Mouse (Mus musculus) lung, postnatal 25 days (tissue): ENCODE data around the gene Gm28043.
"Not testable (repeated sequence)": the region's sequence is repeated elsewhere in the genome, so short reads cannot be mapped to it uniquely, and the experiment has no call there.

Source experiments
- DNase-seq: peaks from one replicate; pipeline ENCODE4 v3.0.0; 2022; ENCODE audit warnings: low spot score

Gene Gm28043

DNA sequence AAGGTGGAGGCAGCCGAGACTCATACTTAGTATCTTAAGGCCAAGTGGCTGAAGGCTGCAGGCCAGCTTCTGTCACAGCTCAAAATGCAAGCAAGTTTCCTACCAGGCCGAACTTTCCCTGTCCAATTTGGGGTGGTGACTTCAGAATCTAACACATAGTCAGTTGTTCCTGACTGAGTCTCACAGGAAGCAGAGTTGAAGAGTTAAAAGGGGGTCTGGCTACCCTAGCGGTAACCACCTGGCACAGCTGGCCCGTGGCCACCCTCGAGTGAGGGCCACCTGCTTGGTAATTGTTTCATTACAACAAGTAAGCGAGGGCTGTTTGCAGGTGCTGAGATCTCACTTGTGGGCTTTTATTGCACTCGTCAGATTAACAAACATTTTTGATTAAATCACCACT is 97.9 kb downstream of the Gm28043 start:
- DNase-seq: no peak

DNA sequence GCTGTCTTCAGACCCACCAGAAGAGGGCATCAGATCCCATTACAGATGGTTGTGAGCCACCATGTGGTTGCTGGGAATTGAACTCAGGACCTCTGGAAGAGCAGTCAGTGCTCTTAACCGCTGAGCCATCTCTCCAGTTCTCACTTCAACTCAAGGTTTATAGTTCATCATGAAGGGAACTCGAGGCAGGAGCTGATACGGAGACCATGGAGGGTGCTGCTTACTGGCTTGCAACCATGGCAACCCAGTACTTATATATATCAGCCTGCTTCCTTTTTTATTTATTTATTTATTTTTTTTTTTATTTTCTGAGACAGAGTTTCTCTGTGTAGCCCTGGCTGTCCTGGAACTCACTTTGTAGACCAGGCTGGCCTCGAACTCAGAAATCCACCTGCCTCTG is 99.1 kb downstream of the Gm28043 start:
- DNase-seq: not testable (repeated sequence)

DNA sequence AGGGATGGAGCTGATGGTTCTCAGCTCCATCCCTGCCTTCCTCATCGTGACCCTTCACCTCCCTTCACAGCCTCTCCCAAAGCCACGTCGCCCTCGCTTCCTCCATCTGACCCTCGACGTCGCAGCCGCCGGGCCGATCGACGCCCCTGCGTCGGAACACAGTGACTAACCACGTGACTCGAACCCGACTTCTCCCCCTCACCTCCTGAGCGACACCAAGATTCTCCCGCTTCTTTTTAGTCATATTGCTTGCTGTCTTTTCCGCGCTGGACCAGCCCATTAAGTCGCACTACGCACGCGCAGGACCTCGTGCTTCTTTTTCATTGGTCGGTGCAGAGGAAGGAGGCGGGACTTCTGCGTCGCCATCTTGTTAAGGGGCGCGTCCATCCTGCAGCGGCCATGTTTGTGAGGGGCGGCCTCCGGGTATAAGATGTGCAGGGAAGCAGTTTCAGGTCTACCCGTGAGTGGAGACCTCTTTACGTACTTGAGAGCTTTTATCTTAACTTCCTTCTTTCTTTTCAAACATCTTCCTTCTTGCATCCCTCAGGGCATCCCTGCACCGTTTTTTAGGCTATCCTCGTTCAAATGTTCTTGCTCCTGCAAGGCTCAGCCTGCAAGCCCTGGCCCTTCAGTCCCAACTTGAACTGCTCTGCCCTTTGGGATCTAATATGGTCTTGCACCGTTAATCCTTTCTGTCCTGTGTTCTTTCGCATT is 102.2 kb downstream of the Gm28043 start, which contains the start of gene Ccdc167:
Ccdc167 (minus strand) TSS at position 313 of the 714 bp plus-strand sequence.
- DNase-seq: peak; percentile 96

DNA sequence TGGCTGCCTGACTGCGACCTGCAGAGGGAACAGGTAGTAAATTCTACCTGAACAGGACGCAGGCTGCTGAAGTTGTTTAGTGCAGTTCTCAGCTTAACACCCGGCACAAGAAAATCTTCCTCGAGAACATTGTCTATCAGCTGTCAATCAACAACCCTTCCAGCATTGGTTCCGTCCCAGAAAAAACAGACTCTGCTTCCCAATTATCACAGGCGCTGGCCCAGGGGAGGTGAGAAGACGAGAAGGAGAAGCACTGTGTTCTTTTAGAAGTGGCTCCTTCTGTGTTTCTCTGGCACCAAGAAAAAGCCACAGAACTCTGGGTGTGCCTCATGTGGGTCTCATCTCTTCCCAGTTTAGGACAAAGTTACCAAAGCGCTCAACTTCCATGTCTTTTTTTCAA is 104.0 kb downstream of the Gm28043 start:
- DNase-seq: no peak

DNA sequence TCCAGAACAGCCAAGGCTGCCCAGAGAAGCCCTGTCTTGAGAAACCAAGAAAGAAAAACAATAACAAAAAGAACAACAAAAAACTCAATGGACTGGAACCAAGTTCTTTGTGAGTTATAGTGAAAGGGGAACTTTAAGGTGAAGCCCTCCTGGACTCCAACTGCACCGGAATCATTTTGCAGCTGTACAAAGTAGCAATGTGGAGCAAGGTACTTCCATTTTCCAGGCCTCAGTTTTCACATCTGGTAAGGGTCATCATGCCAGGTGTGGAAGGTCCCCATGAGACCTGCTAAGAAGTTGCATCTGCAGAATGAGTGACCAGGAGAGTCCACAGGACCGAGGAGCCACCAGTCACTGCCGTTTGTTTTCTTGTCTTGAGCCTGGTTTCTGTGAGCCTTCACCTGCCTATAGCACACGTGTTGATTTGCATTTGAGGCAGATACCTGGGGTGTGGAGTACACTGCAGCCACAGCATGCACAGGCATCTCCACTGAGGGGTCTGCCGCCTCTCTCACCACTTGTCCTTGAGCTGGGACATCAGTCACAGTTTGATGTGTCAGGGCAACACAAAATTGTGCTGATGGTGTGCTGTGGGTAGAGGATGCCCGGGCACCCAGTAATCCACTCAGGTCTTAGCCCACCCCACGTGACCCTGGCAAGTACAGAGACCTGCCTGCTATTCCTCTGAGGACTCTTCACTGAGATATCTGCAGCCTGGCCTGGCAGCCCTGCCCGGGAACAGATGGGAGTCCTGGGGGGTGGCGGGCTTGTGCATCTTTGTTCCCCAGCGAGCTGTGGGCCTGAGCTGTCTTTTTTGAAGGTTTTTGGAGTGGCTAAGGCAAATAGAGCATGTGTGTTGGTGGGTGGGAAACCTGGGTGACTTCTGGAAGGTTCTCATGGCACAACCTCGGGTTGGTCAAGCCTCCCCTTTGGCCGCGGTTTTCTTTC is 105.2 kb downstream of the Gm28043 start:
- DNase-seq: no peak

DNA sequence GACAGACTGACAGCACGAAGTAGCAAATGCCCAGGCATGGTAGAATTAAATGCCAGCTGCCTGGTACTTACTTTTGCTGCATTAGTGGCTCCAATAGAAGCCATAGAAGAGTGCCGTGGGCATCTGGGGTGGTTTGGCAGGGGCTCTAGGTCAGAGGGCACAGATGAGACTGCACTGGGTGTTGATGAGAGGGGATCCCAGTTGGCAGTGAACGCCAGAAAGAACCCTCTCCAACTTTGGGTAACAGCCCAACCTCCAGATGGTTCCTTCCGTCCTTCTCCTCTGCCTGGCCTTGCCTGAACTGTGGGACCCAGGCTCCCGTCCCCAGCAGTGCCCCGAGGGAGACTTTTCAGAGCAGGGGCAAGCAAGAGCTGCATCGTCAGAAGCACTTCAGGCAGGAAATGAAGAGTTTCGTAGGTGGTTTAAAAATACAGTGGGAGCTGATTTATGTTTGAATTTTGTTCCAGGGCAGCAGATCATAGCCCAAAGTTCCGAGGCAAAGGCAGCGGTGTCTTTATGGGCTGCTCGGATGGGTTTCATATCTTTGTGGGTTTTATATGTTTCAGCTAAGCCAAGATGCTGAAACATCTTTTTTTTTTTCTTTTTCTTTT is 106.2 kb downstream of the Gm28043 start:
- DNase-seq: no peak

DNA sequence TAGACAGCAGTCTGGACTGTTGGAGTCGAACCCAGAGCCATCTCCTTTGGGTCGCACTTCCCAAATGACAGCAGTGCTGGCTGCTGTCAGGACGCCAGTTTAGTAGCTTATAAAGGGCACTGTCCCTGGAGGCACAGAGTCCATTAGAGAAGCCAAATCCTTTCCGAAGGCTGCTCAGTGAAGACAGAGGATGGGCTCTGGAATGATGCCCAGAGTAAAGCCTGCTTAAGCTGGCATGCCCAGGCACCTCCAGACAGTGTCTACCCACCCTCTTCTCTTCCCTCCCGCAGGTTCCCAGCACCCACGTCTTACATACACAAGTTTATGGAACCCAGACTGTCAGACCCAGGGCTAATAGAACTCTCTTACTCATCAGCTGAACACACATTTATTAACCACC is 109.9 kb downstream of the Gm28043 start:
- no peak for DNase-seq

DNA sequence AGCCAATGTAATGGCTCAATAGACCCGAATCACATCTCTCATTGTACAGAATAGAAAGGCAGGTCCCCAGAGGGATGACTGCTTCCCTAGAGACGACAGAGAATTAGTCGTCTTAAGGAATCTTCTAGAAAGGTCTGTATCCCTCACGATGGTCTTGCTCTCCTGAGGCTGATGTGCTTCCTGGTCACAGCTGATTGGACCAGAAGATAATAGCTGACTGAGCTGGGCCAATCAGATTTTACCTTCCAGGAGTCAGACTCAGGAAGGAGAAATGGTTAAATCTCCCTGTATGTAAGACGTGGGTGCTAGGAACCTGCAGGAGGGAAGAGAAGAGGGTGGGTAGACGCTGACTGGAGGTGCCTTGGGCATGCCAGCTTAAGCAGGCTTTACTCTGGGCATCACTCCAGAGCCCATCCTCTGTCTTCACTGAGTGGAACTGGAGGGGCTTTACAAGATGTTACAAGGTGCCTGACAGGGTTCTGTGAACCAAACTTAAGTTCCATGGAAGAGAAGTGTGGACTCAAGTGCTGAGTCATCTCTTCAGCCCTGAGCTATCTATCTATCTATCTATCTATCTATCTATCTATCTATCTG is 110.4 kb downstream of the Gm28043 start:
- DNase-seq: no peak

DNA sequence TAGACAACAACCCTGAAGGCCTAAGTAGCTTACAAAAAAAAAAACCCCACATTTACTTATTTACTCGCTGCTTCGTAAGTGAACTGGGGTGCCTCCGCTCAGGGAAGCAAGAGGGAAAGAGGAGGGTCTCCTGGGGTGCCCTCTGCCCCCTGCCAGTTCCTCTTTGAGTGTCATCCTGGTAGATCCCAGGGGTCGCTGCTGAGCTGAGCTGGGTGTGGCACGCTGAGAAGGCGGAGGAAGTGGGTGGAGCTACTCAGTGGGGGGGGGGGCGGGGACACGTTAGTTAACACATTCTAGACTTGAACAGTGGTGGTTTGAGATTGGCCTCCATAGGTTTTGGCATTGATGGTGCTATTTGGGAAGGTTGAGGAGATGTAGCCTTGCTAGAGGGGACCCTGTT is 113.4 kb downstream of the Gm28043 start:
- no peak for DNase-seq

DNA sequence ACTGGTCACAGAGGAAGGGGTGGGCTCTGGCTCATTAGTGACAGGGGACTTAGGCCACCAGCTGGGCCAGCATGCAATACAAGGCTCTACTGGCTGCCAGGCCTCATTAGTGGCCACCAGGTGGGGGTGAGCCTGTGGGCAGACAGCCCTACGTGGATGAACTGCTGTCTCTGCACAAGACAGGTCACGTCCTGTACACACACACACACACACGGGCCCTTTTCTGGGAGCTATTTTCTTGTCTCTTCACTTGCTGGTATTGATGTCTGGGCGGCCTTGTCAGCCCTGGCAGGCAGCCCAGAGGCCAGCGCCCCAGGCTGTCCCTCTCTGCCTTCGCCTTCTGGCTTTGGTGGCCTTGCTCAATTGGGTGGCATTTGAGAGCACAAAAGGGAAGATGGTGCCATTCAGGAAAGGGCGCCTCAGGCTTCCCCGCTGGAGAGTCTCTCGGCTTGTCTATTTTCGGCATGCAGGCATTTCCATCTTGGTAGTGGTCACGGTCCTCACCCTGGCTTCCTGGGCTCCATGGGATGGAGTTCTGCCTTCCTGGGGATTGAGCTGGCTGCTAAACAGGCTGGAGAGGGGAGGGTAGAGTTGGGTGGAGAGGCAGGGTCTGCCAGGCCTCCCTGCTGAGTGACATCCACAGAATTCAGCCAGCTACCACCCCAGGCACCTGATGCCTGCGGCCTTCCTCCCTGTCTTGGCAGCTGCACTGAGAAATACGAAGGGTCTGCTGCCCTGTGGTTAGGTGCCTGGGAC is 116.0 kb downstream of the Gm28043 start:
- DNase-seq: no peak

DNA sequence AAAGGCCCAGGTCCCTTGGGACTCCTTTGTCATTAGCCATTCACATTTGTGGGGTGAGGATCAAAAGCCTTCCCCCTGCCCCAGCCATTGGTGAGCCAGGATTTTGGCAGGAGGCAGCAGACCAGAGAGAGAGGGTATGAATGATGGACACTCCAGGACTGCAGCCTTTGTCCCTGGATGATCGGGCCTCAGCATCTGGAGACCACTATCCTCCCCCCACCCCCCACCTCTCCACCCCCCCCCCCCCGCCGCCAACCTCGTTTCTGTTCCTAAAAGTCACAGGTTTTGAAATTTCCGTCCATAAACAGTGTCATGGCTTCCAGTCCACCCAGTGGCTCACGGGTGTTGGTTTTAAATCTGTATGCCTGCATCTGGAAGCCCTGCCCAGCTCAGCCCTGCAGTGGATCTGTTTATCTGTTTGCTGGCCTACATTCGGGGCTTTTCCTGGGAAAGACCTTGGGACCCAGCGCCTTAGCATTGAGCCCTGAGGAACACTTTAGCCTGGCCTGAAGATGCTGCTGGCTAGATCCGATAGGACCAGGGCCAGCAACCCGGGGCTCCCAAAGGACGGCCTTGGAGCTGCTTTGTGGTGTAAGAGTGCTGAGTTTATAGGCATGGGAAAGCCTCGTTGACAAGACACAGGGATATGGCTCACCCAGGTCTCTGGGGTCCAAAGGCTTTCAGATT is 116.7 kb downstream of the Gm28043 start:
- DNase-seq: no peak

DNA sequence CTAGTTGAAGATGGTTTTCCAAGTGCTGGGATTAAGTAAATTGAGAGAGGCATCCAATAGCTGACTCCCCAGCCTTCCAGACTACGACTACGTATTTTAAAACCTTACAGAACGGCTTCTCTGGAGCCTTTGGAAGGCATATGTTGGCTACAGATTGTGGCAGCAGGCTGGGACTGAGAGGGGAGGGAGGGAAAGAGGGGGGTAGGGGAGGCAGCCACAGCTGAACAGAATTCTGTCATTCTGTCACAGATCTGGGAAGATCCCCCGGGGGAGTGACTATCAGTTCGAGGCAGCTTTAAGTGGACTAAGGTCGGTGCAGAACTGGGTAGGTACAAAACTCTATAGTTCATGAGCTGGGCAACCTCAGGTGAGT is 117.3 kb downstream of the Gm28043 start:
- DNase-seq: no peak

DNA sequence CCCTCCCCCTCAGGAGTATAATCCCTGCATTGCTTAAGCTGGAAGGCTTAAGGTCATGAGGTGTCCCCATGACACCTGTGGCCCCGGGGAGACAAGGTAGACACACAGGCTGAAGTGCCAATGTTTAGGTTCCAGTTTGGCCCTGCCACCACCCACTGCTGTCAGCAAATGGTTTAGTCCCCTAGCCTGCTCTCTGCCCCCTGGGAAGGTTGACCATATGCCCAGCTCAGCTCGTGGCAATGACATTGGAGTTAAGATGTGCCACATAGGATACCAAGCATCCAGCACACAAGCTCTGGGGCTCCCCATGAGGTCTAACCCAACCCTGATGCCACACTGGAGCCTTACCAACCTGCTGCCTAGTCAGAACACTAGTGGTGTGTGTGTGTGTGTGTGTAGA is 117.8 kb downstream of the Gm28043 start:
- DNase-seq: no peak

DNA sequence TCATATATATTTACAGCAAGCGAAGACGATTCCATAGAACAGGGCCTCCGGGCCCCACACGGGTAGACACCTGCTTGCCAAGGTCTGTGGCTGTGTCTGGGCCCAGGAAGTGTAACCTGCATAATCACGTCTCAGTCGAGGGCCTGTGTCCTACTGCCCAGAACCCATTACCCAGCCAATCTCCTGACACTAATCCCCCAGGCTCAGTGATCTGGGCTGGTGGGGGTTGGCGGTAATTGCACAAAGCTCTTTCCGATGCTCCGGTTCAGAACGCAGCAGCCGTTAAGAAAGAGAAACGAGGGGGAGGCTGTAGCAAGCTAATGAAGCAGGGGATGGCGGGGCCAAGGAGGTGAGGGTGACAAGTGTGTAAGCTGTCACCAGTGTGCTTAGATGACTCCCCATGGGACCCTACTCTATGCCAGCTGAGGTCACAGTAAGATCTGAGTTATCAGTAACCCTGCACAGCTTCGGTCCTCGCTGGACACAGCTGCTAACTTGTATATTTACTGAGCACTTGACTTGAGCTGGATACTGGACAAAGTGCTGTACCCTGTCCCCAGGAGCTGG is 121.9 kb downstream of the Gm28043 start:
- DNase-seq: no peak

DNA sequence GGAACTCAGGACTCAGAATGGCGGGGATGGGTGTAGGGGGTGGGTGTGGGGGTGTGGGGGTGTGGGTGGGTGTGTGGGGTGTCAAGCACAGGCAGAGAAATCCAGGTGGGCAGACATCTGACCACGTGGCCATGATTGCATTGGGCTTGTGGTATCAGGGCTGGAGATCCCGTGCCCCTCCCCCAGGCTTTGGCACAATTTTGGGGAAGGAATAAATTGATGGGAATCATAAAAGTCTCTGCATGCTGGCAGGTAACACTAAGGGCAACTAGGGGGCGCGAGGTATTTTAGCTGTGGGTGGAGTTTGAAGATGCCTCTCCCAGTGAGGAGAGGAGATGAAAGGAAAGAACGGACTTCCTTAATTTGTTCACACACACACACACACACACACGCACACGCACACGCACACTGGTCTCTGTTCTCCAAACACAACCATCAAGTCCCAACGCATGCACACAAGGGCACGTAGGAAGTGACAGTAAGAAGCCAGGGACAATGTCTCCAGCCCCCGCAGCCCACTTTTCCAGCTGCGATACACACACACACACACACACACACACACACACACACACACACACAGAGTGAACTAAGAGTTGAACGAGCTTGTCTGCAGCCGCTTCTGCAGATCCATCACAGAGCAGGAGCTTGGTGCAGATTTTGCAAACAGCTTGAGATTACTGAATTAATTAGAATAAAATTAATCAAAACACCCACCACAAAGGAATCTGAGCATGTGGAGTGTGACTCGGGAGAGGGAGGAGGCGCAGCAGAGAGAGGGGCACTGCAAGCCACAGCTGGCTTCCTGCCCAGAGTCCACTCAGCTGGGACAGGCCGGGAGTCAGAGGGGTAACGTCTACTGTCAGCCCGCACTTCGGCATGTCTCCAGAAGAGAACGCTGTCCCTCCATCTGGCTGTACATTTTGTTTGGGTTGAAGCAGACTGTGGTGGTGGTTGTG is 123.5 kb downstream of the Gm28043 start:
- no peak for DNase-seq

DNA sequence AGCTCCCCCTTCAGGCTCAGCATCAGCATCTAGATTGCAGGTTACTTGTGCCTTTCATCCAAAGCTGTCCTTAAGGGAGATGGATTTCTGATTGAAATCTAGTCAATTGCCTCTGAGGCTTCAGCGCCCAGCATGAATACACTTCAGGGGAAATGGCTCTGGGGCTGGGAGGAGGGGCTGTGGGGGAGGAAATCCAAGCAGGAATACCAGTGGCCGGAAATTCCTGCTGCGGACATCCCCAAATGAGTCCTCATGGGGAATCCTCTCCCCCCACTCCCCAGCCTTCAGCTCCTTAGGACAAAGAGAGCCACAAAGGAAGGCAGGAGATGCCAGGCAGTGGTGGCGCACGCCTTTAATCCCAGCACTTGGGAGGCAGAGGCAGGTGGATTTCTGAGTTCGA is 132.8 kb downstream of the Gm28043 start:
- no peak for DNase-seq
